In genomic region chr6:72895000-72895399, GRCm38 (mm10) we compare ENCODE assay signal across 27 mouse cellular contexts. TPM values are rescaled to one million over a fixed set of nuclear protein-coding genes. Genes with fewer than 3 reads are reported as not detected.
A peak's percentile ranks its signal among the peaks of the same experiment; 100 is the strongest.
DNase-seq lines count a peak whose midpoint lies in the region; ATAC-seq lines count a peak whose summit lies in the region.
"Had no signal": no experiment of that assay in that cellular context is flagged by ENCODE, and none has a peak within 500 bp of the region (broad histone marks: within the 10 kb centered on the region; RNA-seq: fewer than 3 reads in every experiment).

No protein-coding gene starts in this region.

- H3K36me3 ChIP-seq in heart, embryonic 14.5 days (ENCODE audit: control insufficient read depth, insufficient read depth, low read length) = peaks cover 9% of the 10 kb centered on the region; the same call in 1 of the 2 replicates
- H3K36me3 ChIP-seq: midbrain, embryonic 15.5 days; neural tube, embryonic 12.5 days had no signal

- no peak for ATAC-seq in heart, embryonic 14.5 days (ENCODE audit: insufficient number of reproducible peaks, insufficient read depth, low FRiP score, low read depth)
- ATAC-seq: forebrain, embryonic 16.5 days; hindbrain, postnatal 0 days; intestine, embryonic 16.5 days; midbrain, embryonic 15.5 days; Patski had no signal

- peak overlapping the region; percentile 65 to 66; a peak in 3 of 4 replicates for H3K27ac ChIP-seq in heart, embryonic 14.5 days (replicated peaks in 1 of 2; ENCODE audit: control insufficient read depth in 1 of 2, insufficient read depth in 1 of 2, low read depth in 2 of 2, low read length in 2 of 2)
- H3K27ac ChIP-seq: forebrain, embryonic 10.5 days; hindbrain, postnatal 0 days; limb, embryonic 13.5 days; liver, embryonic 14.5 days; lung, embryonic 15.5 days; midbrain, embryonic 15.5 days; neural tube, embryonic 12.5 days had no signal

- peak; percentile 65 to 74 for DNase-seq in heart, adult 18-20 months
- DNase-seq in heart, postnatal 25 days (ENCODE audit: low spot score) = no peak
- DNase-seq in heart, adult 9 months (ENCODE audit: low spot score in 2 of 2) = peak; percentile 31 to 57
- DNase-seq in heart, postnatal 4 days = peak; percentile 37
- no peak for DNase-seq in frontal cortex, postnatal 25 days (ENCODE audit: low spot score in 2 of 2)
- DNase-seq in testis, postnatal 10 days (ENCODE audit: low spot score) = no peak
- DNase-seq: adrenal gland, adult 8-10 months; B cell, adult 2 months; cerebellum, adult 9-10 months; gastrocnemius, postnatal 25 days; kidney, postnatal 25 days; lung, postnatal 4 days; right cerebral cortex, postnatal 14 days; thymus, postnatal 14 days had no signal

- no peak overlapping the region for H3K4me3 ChIP-seq in heart, embryonic 14.5 days (ENCODE audit: control insufficient read depth in 1 of 2, insufficient read depth in 1 of 2, low read depth in 1 of 2, low read length in 2 of 2)
- H3K4me3 ChIP-seq: forebrain, embryonic 10.5 days; limb, embryonic 13.5 days; lung, embryonic 15.5 days; midbrain, embryonic 15.5 days; neural tube, embryonic 12.5 days had no signal

- H3K27me3 ChIP-seq in heart, embryonic 14.5 days (ENCODE audit: control insufficient read depth, insufficient read depth, low read length) = no peaks in the 10 kb centered on the region
- H3K27me3 ChIP-seq: CH12.LX; limb, embryonic 13.5 days; lung, embryonic 15.5 days; midbrain, embryonic 15.5 days; neural tube, embryonic 12.5 days; Patski had no signal

- H3K9ac ChIP-seq in heart, embryonic 14.5 days (ENCODE audit: low read length) = no peak overlapping the region
- H3K9ac ChIP-seq: limb, embryonic 13.5 days; liver, embryonic 14.5 days; lung, embryonic 15.5 days; midbrain, embryonic 15.5 days; neural tube, embryonic 12.5 days had no signal

- H3K9me3 ChIP-seq in heart, embryonic 14.5 days (ENCODE audit: control insufficient read depth, low read length) = no peaks in the 10 kb centered on the region
- H3K9me3 ChIP-seq: forebrain, embryonic 10.5 days; G1E; limb, embryonic 13.5 days; lung, embryonic 15.5 days; midbrain, embryonic 15.5 days; neural tube, embryonic 12.5 days had no signal

- peak overlapping the region; percentile 28; the same call in 1 of the 2 replicates for H3K4me2 ChIP-seq in heart, embryonic 14.5 days (ENCODE audit: low read length)
- H3K4me2 ChIP-seq: limb, embryonic 13.5 days; lung, embryonic 15.5 days; midbrain, embryonic 15.5 days; neural tube, embryonic 12.5 days had no signal

- WGBS in heart, embryonic 14.5 days = 28% methylated on average over 3 of the region's 3 CpGs

- intact Hi-C loops in heart, postnatal 25 days (cut with DNase I) = loop anchor here (2.0 to 5.0 kb wide), 3 partner anchors 14 to 108 kb away; partner anchors contain the start of gene Tcf7l1

- peaks cover 12 to 44% of the 10 kb centered on the region in 2 experiments for H3K4me1 ChIP-seq in heart, embryonic 14.5 days (ENCODE audit: control insufficient read depth in 2 of 2, insufficient read depth in 2 of 2, low read length in 2 of 2)

RNA-seq across cellular contexts. Expression of gene Kcmf1, which starts 4.8 kb away (rescaled TPM):
- total RNA-seq in heart, adult 18-20 months (2021) = 100 to 1,000 TPM in 1 of 2 experiments, 10 to 100 TPM in 1; 97.7 to 104 TPM
- 100 to 1,000 TPM in 1 of 2 experiments, 10 to 100 TPM in 1; 97.7 to 101 TPM for total RNA-seq in heart, postnatal 25 days (2021)
- 60.8 and 62.5 TPM in 2 replicates for polyA plus RNA-seq in heart, embryonic 14.5 days (2014; fragmentation: Nextera tagmentation; extraction: Ambion mirVana)
- 10 to 100 TPM; 95.8 to 98.9 TPM for total RNA-seq in heart, postnatal 4 days (2021)

Comparison
In these comparisons a context has a peak if more than half of its experiments do, and no peak if none do; other contexts are left out.
1. DNase-seq: peak in heart, adult 18-20 months (2 of 2), heart, adult 9 months (2 of 2) and heart, postnatal 4 days (single experiment); none in heart, postnatal 25 days (single experiment), frontal cortex, postnatal 25 days (0 of 2) and testis, postnatal 10 days (single experiment).